Mouse (Mus musculus) intestine, embryonic 16.5 days (tissue): ENCODE measurements around the gene Btg2. TPM values are rescaled to one million over a fixed set of nuclear protein-coding genes. Genes with fewer than 3 reads are reported as not detected.
A peak's percentile ranks its signal among the peaks of the same experiment; 100 is the strongest.

Experiments
- ATAC-seq: fragments of 200-750 bp; cut with Nextera tagmentation; 2 replicates; pipeline ENCODE4 v1.8.0; 2017; ENCODE audit warnings: moderate TSS enrichment, moderate library complexity
- H3K27ac ChIP-seq: fragments of 300-500 bp; sonication (generic); 2 replicates; pipeline ENCODE4 v1.5.1; 2014; ENCODE audit warnings: mild to moderate bottlenecking, low read length
- H3K27me3 ChIP-seq: fragments of 300-500 bp; sonication (generic); replicated peaks from 2 replicates; pipeline ENCODE4 v1.6.1; 2014; ENCODE audit warnings: low read length, control low read depth, mixed read lengths; ENCODE audit not compliant: control insufficient read depth, insufficient read depth
- H3K36me3 ChIP-seq: fragments of 300-500 bp; sonication (generic); 2 replicates; pipeline ENCODE4 v1.6.1; 2014; ENCODE audit warnings: low read length, control low read depth; ENCODE audit not compliant: control insufficient read depth, insufficient read depth
- H3K4me1 ChIP-seq: fragments of 300-500 bp; sonication (generic); 2 replicates; pipeline ENCODE4 v1.6.1; 2014; ENCODE audit warnings: low read length, control low read depth, mixed read lengths; ENCODE audit not compliant: control insufficient read depth, insufficient read depth
- H3K4me2 ChIP-seq: fragments of 300-500 bp; sonication (generic); 2 replicates; pipeline ENCODE4 v1.6.1; 2014; ENCODE audit warnings: low read depth, low read length, control low read depth
- H3K4me3 ChIP-seq: fragments of 300-500 bp; sonication (generic); 2 replicates; pipeline ENCODE4 v1.5.1; 2014; ENCODE audit warnings: mild to moderate bottlenecking, low read length
- H3K9ac ChIP-seq: fragments of 300-500 bp; sonication (generic); 2 replicates; pipeline ENCODE4 v1.6.1; 2014; ENCODE audit warnings: low read depth, low read length
- H3K9me3 ChIP-seq: fragments of 300-500 bp; sonication (generic); 2 replicates; pipeline ENCODE4 v1.6.1; 2016; ENCODE audit warnings: low read length, control low read depth; ENCODE audit not compliant: control insufficient read depth
- WGBS: fragments of 180-500 bp; shearing (Covaris S2); extraction: QIAGEN DNeasy Blood & Tissue Kit; methylation state at CpG from one replicate; pipeline ENCODE4 v1.1.7; 2014; 5-methylcytosine and 5-hydroxymethylcytosine counted together
- polyA plus RNA-seq: library from polyadenylated mRNA; unstranded; fragments of >200 nt; fragmentation: Nextera tagmentation; extraction: Ambion mirVana; gene quantifications from 2 replicates; pipeline ENCODE4 v1.2.1, GENCODE M21; 2015

The Btg2 gene
- polyA plus RNA-seq, 1 experiment from 2014 or later = 42.9 TPM

DNA sequence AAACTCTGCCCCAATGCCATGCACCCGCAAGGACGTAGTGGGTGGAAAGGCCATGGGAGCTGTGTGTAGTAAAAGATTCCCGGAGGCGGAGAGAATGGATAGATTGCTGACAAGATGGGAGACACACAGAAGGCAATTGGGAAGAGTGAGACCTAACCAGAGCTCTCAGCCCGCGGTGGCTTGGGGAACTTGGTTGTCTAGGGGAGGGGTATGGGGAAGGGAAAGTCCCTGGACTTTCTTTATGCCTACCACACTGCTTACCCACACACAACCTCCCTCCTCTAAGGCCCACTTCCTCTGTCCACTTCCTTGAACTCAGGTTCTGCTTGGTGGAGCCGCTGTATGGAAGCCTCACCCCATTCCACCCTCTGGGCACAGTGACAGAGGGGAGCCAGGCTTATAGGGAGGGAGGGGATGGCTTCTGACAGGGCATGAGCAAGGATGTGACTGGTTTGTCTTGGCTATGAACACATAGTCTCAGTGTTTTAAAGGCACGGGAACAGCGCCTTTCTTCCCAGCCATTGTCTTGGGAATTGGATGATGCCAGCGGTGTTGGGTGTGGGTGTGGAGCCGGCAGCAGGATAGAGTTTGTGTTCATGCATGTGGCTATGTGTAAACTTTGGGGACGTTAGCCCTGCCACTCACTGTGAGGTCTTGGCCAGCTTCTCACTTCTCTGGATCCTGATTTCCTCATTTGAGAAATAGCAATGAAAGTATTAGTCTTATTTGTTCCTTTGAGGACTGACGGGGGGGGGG is 15.0 kb upstream of the Btg2 start:
- H3K27me3 ChIP-seq = no peaks in the 10 kb centered on the region
- 61% methylated on average over 13 of the region's 13 CpGs for WGBS
- H3K4me1 ChIP-seq = peaks cover 56% of the 10 kb centered on the region
- no peak overlapping the region for H3K4me3 ChIP-seq
- no peak for ATAC-seq
- peak overlapping the region; percentile 78 for H3K9ac ChIP-seq
- H3K36me3 ChIP-seq = no peaks in the 10 kb centered on the region
- peak overlapping the region; percentile 93 for H3K4me2 ChIP-seq
- no peaks in the 10 kb centered on the region for H3K9me3 ChIP-seq
- H3K27ac ChIP-seq = peak overlapping the region; percentile 94

DNA sequence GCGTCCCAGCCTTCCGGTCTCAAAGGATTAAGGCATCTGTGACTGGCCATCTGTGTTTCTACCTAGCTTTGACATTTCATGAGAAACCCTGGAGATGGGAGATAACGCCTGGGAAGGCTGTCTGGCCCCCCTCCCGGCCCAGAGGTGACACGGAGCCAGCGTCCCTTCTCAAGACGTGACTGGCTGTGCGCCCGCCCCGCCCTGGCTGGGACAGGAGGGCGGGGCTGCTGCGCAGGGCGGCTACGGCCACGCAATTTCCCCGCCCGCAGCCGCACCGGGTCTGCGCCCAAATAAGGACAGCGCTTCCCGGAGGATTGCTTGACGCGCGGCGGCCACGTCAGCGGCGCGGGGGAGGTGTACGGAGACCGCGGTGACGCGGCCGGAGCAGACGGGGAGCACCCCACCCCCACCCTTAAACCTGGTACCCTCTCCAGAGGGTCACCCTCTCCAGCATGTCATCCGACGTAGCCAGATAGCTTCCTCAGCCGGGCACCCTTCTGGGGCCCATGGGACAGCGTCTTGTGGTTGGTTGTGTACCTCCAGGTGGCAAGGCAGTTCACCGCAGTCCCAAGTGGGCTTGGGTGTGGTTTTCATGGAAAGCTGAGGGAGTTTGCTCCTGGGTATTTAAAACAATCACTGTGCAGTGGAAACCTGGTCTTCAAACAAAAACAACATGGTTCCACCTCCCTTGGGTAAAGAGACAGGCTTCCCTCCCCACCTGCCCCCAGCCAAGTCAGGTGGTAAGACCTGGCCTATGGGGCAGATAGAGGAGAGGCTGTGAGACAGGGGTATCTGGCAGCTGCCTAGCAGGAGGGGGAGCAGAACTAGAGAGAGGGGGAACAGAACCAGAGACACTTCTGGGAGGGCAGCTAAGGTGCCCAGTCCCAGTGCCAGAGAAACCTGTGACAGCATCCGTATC is 14.2 kb upstream of the Btg2 start:
- WGBS = 2% methylated on average over 43 of the region's 43 CpGs
- Histone ChIP-seq H3K27ac (peak overlapping the region; percentile 94), H3K4me2 (peak overlapping the region; percentile 93), H3K27me3 (no peaks in the 10 kb centered on the region), H3K9ac (peak overlapping the region; percentile 78), H3K4me3 (peak overlapping the region; percentile 56), H3K36me3 (no peaks in the 10 kb centered on the region), H3K9me3 (no peaks in the 10 kb centered on the region), H3K4me1 (peaks cover 48% of the 10 kb centered on the region)
- peak; percentile 93 for ATAC-seq

DNA sequence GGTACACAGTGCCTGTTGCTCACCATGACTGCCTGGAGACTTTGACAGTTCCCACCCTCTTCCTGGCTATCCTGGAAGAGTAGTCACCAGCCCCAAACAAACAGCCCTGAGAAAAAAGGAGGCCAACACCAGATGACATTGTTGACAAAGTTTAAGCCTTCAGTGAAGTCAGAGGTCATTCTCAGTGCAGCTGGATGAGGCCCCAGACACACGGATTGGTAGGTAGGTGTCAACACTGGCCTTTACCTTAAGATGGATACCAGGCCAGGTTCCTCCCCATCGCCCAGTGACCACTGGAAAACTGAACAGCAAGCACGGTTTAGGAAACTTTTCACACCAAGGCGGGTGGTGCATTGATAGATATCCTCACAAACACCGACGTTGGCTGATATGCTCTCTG is 13.4 kb upstream of the Btg2 start:
- peak overlapping the region; percentile 56 for H3K4me3 ChIP-seq
- H3K27me3 ChIP-seq = no peaks in the 10 kb centered on the region
- no peaks in the 10 kb centered on the region for H3K36me3 ChIP-seq
- 24% methylated on average over 6 of the region's 6 CpGs for WGBS
- peak; percentile 18; the same call in 1 of the 2 replicates for ATAC-seq
- H3K27ac ChIP-seq = peak overlapping the region; percentile 94
- H3K9ac ChIP-seq = peak overlapping the region; percentile 78
- H3K4me1 ChIP-seq = peaks cover 41% of the 10 kb centered on the region
- H3K9me3 ChIP-seq = no peaks in the 10 kb centered on the region
- H3K4me2 ChIP-seq = peak overlapping the region; percentile 93

DNA sequence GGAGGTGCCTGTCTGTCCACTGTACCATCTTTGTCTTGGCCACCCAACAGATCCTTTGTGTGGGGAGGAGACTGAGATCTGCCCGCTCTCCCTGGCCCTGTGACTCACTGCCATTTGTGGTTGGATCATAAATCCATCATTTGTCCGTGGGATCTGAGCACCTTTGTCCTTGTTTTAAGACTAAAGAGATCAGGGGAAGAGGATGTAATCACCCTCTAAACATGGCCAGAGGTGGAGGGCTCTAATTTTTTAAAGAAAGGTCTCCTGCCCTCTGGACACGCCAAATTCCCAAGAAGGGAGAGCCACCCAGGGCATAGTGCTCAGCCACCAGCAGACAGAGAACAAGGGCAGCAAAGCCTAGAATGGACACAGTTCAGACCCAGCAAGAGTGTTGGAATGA is 12.9 kb upstream of the Btg2 start:
- H3K4me1 ChIP-seq = peaks cover 38% of the 10 kb centered on the region
- H3K27ac ChIP-seq = peak overlapping the region; percentile 94
- no peak for ATAC-seq
- no peaks in the 10 kb centered on the region for H3K27me3 ChIP-seq
- H3K9ac ChIP-seq = no peak overlapping the region
- H3K36me3 ChIP-seq = no peaks in the 10 kb centered on the region
- H3K4me3 ChIP-seq = no peak overlapping the region
- 71% methylated on average over 3 of the region's 3 CpGs for WGBS
- H3K9me3 ChIP-seq = no peaks in the 10 kb centered on the region
- H3K4me2 ChIP-seq = no peak overlapping the region

DNA sequence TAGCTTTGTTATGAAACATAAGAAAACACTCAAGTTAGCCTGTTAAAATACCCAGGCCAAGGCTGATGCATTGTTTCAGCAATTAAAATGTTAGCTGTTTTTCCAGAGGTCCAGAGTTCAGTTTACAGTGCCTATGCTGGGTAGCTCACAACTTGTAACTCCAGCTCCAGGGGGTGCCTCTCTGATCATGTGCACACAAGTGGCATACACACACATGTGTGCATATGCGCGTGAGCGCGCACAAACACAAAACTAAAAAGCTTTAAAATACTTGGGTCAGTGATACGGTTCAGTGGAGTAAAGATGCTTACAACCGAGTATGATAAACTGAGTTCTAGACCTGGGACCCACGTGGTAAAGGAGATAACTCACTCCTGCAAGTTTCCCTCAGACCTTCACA is 10.2 kb upstream of the Btg2 start:
- no peak overlapping the region for H3K4me3 ChIP-seq
- WGBS = 89% methylated on average over 7 of the region's 7 CpGs
- H3K4me2 ChIP-seq = no peak overlapping the region
- no peak for ATAC-seq
- no peak overlapping the region for H3K9ac ChIP-seq
- peaks cover 31% of the 10 kb centered on the region for H3K4me1 ChIP-seq
- H3K36me3 ChIP-seq = no peaks in the 10 kb centered on the region
- H3K27me3 ChIP-seq = no peaks in the 10 kb centered on the region
- H3K27ac ChIP-seq = no peak overlapping the region
- no peaks in the 10 kb centered on the region for H3K9me3 ChIP-seq

DNA sequence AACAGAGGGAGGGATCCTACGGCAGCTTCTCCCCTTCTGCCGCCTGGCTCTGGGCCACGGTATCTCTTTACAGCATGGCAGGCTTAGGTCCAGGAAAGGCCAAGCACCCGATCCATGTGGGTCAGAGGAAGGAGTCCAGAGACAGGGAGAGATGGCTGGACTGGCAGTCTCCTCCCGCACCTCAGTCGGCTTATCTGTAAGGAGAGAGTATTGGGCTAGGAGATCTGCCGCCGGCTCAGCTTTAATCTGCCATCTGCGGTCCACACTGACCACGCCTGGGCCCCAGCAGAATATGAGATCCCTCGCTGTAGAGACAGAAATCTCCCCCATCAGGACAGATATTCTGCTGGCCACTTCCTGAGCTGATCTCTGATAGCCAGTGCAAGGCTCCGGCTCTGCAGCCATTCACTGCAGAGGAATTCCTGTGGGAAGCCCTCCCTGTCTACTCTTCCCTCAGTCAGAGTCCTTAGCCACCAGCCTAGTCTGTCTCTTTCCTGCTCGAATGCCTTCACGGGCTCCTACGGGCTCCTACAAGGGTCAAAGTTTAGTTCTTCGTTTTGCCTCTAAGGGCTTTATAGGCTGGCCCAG is 8.0 kb upstream of the Btg2 start:
- Histone ChIP-seq H3K4me2 (peak overlapping the region; percentile 47), H3K9ac (peak overlapping the region; percentile 61), H3K4me3 (peak overlapping the region; percentile 26), H3K27ac (peak overlapping the region; percentile 61), H3K4me1 (peaks cover 19% of the 10 kb centered on the region), H3K27me3 (no peaks in the 10 kb centered on the region), H3K9me3 (no peaks in the 10 kb centered on the region), H3K36me3 (no peaks in the 10 kb centered on the region)
- 36% methylated on average over 16 of the region's 16 CpGs for WGBS
- ATAC-seq = peak; percentile 74

DNA sequence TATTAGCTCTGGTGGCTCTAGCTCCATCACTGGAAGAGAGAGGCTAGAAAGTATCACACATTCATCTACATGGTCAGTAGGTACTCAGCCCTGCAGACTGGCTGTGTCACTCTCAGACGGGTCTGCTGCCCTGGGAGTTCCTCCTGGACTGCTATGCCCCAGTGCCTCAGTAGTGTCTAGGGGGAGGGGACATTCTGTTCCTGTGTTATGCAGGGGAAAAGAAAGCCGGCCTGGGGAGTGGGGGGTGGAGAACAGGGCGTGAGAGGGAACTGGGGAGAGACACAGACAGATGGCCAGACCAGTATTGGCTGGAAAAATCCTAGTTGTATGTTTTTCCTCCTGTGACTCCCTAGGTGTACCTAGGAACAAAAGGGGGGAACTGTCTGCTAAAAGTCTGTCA is 7.1 kb upstream of the Btg2 start:
- no peaks in the 10 kb centered on the region for H3K27me3 ChIP-seq
- H3K4me1 ChIP-seq = peaks cover 17% of the 10 kb centered on the region
- ATAC-seq = no peak
- H3K9me3 ChIP-seq = no peaks in the 10 kb centered on the region
- WGBS = 42% methylated on average over 3 of the region's 3 CpGs
- no peaks in the 10 kb centered on the region for H3K36me3 ChIP-seq
- H3K9ac ChIP-seq = peak overlapping the region; percentile 1; the same call in 1 of the 2 replicates
- no peak overlapping the region for H3K4me3 ChIP-seq
- peak overlapping the region; percentile 61; the same call in 1 of the 2 replicates for H3K27ac ChIP-seq
- H3K4me2 ChIP-seq = no peak overlapping the region

DNA sequence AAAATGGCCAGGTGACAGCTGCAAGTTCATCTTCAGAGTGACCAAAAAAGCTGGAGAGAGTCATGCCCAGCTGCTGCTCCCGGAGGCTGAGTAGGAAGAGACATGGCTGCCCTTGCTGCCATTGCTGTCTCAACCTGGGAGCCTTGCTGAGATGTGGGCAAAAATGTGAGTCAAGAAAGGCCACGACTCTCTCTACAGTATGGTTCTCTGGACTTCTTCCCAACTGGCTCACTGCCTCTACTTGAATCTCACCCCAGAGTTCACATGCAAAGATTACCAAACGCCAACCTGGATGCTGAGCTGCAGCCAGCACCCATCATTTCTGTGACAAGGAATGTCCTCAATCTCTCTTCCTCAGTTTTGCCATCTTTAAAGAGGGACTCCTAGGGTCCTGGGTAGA is 5.2 kb upstream of the Btg2 start:
- Histone ChIP-seq H3K4me1 (peaks cover 20% of the 10 kb centered on the region), H3K9me3 (no peaks in the 10 kb centered on the region), H3K9ac (no peak overlapping the region), H3K36me3 (no peaks in the 10 kb centered on the region), H3K4me3 (no peak overlapping the region), H3K27ac (no peak overlapping the region), H3K4me2 (no peak overlapping the region), H3K27me3 (no peaks in the 10 kb centered on the region)
- ATAC-seq = no peak
- WGBS = 84% methylated on average over 3 of the region's 3 CpGs

DNA sequence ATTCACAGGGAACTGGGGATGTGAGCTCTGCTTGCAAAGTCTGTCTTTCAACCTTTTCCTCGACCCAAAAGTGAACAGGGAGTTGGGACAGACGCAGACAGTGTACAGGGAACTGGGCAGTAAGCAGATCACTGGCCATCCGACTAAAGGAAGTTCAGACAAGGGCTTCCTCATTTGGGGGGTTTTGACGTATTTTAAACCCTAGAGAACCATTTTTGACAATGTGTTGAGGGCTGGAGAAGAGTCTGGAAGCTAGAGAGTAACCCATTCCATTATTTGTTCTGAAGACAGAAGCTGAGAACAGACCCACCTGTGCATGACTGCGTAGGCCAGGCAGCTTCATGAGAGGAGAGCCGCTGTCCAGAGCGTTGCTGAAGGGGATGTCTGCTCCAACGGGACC is 4.8 kb upstream of the Btg2 start:
- no peaks in the 10 kb centered on the region for H3K9me3 ChIP-seq
- no peak overlapping the region for H3K4me2 ChIP-seq
- H3K4me3 ChIP-seq = no peak overlapping the region
- H3K9ac ChIP-seq = no peak overlapping the region
- H3K36me3 ChIP-seq = no peaks in the 10 kb centered on the region
- H3K27ac ChIP-seq = no peak overlapping the region
- WGBS = 76% methylated on average over 8 of the region's 8 CpGs
- H3K27me3 ChIP-seq = no peaks in the 10 kb centered on the region
- H3K4me1 ChIP-seq = peaks cover 20% of the 10 kb centered on the region
- ATAC-seq = no peak
